Mouse (Mus musculus) MN1 (cell line): ENCODE results near the gene Unk.

Experiments
- DNase-seq: peaks from one replicate; pipeline ENCODE4 v3.0.0-alpha.2; 2016; ENCODE audit warnings: low spot score

The Unk gene

GRCm38 (mm10) chr11:116108464-116109137 is 78.5 kb downstream of the Unk start:
- DNase-seq: peak; percentile 74

- DNase-seq: peak; percentile 67
These were observed 79.4 kb downstream of the Unk start for GRCm38 (mm10) chr11:116109441-116110081.

- DNase-seq: peak; percentile 83
These were observed 80.0 kb downstream of the Unk start for GRCm38 (mm10) chr11:116110131-116110530.

GRCm38 (mm10) chr11:116110540-116110939 is 80.4 kb downstream of the Unk start:
- peak; percentile 34 for DNase-seq
